In the genomic region with DNA sequence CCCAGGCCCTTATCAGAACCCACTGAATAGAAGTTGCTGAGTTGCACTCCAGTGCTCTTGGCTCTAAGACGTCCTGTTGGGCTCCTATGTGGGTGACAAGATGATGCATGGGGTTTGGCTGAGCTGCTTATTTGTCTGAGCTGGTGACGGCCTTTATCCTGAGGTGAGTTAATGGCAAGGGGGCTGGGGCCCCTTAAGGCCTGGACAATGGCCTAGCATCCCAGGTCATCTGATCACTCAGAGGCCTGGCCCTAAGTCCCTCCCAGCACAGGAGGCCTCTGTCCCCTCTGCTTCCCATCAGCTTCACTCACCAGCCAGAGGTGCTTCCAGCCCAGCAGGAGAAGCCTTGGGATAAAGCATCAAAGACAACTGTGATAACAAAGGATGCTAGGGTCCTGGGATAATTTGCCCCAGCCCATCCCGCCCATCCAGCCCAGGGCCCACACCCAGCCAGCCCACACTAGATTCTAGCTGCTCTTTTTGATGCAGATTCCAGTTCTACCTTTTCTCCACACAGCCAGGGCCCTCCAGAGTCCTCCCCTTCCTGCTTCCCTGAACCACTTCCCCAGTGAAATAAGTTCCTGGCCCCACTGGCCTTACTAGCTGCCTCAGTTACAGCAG, we compare ENCODE assay signal across 20 mouse cellular contexts.
DNase-seq lines count a peak whose midpoint lies in the region; ATAC-seq and TF ChIP-seq lines count a peak whose summit lies in the region.
"Had no signal": no experiment of that assay in that cellular context is flagged by ENCODE, and none has a peak within 500 bp of the region (broad histone marks: within the 10 kb centered on the region; RNA-seq: fewer than 3 reads in every experiment).

No protein-coding gene starts in this region.

- no peak overlapping the region for H3K4me3 ChIP-seq in hindbrain, embryonic 10.5 days
- H3K4me3 ChIP-seq in hindbrain, postnatal 0 days (ENCODE audit: low read length) = no peak overlapping the region
- no peak overlapping the region for H3K4me3 ChIP-seq in limb, embryonic 10.5 days
- no peak overlapping the region for H3K4me3 ChIP-seq in gastrocnemius, adult 2 months
- H3K4me3 ChIP-seq: forebrain, embryonic 13.5 days; hindbrain, embryonic 15.5 days; kidney, embryonic 15.5 days; lung, embryonic 15.5 days had no signal

- no peak for ATAC-seq in hindbrain, postnatal 0 days
- ATAC-seq: forebrain, embryonic 13.5 days; intestine, postnatal 0 days; midbrain, embryonic 16.5 days had no signal

- H3K36me3 ChIP-seq in hindbrain, embryonic 10.5 days = no peaks in the 10 kb centered on the region
- H3K36me3 ChIP-seq in hindbrain, postnatal 0 days (ENCODE audit: insufficient read depth, low read length) = no peaks in the 10 kb centered on the region
- H3K36me3 ChIP-seq in limb, embryonic 10.5 days = 0 out of 2 replicates have a peak, but pooled peaks cover 6% of the 10 kb centered on the region
- H3K36me3 ChIP-seq: hindbrain, embryonic 15.5 days; kidney, embryonic 15.5 days; lung, embryonic 15.5 days had no signal

- no peak overlapping the region for H3K9ac ChIP-seq in hindbrain, postnatal 0 days (replicated peaks; ENCODE audit: low read length)
- H3K9ac ChIP-seq: forebrain, embryonic 13.5 days; hindbrain, embryonic 15.5 days; kidney, embryonic 15.5 days; liver, embryonic 14.5 days; lung, embryonic 15.5 days had no signal

- DNase-seq in hindbrain, embryonic 10.5 days (ENCODE audit: low spot score) = peak; percentile 50
- no peak for DNase-seq in hindbrain, postnatal 0 days (ENCODE audit: low spot score)
- DNase-seq in ES-CJ7 (ENCODE audit: low read depth, low spot score) = peak; percentile 88
- DNase-seq in R1 (ENCODE audit: low read depth, low spot score) = peak; percentile 73
- no peak for DNase-seq in limb, embryonic 10.5 days (ENCODE audit: low spot score)
- no peak for DNase-seq in spleen, postnatal 36 days (ENCODE audit: low spot score in 2 of 2)
- no peak for DNase-seq in gastrocnemius, adult 2 months
- DNase-seq: cerebellum, adult 2 months; gastrocnemius, postnatal 25 days; heart, postnatal 14 days; kidney, postnatal 4 days; right cerebral cortex, adult 18-20 months; thymus, postnatal 14 days had no signal

- intact Hi-C loops in gastrocnemius, adult 2 months (cut with DNase I) = no loop called here

- WGBS in hindbrain, embryonic 10.5 days = 20% methylated on average over 3 of the region's 3 CpGs
- WGBS in hindbrain, postnatal 0 days = 55% methylated on average over 3 of the region's 3 CpGs
- WGBS in limb, embryonic 10.5 days = 21% methylated on average over 3 of the region's 3 CpGs

- peak overlapping the region; percentile 83 for H3K27ac ChIP-seq in hindbrain, embryonic 10.5 days
- H3K27ac ChIP-seq in hindbrain, postnatal 0 days = no peak overlapping the region
- H3K27ac ChIP-seq in limb, embryonic 10.5 days = peak overlapping the region; percentile 80
- H3K27ac ChIP-seq in gastrocnemius, adult 2 months = no peak overlapping the region
- H3K27ac ChIP-seq: forebrain, embryonic 13.5 days; hindbrain, embryonic 15.5 days; kidney, embryonic 15.5 days; liver, embryonic 14.5 days; lung, embryonic 15.5 days had no signal

- no peaks in the 10 kb centered on the region for H3K9me3 ChIP-seq in hindbrain, embryonic 10.5 days
- no peaks in the 10 kb centered on the region for H3K9me3 ChIP-seq in hindbrain, postnatal 0 days (ENCODE audit: low read length)
- no peaks in the 10 kb centered on the region for H3K9me3 ChIP-seq in limb, embryonic 10.5 days (replicated peaks)
- H3K9me3 ChIP-seq: forebrain, embryonic 13.5 days; hindbrain, embryonic 15.5 days; kidney, embryonic 15.5 days; lung, embryonic 15.5 days had no signal

- H3K4me2 ChIP-seq in hindbrain, postnatal 0 days (ENCODE audit: low read depth, low read length) = no peak overlapping the region
- H3K4me2 ChIP-seq: forebrain, embryonic 13.5 days; hindbrain, embryonic 15.5 days; kidney, embryonic 15.5 days; lung, embryonic 15.5 days had no signal

- no peak for TF ChIP-seq CTCF in hindbrain, postnatal 0 days (IDR thresholded peaks at IDR 0.05; ENCODE audit: low read depth)
- TF ChIP-seq CTCF in gastrocnemius, adult 2 months (IDR thresholded peaks at IDR 0.05) = no peak

- peaks cover 26% of the 10 kb centered on the region; the same call in 1 of the 2 replicates for H3K27me3 ChIP-seq in hindbrain, embryonic 10.5 days (ENCODE audit: insufficient read depth, poor library complexity, severe bottlenecking)
- H3K27me3 ChIP-seq in hindbrain, postnatal 0 days (ENCODE audit: insufficient read depth, low read length) = no peaks in the 10 kb centered on the region
- peaks cover 17% of the 10 kb centered on the region; the same call in 1 of the 2 replicates for H3K27me3 ChIP-seq in limb, embryonic 10.5 days (ENCODE audit: low read depth, poor library complexity, severe bottlenecking)
- H3K27me3 ChIP-seq: hindbrain, embryonic 15.5 days; kidney, embryonic 15.5 days; lung, embryonic 15.5 days had no signal

- H3K4me1 ChIP-seq in hindbrain, embryonic 10.5 days (replicated peaks) = peaks cover 95% of the 10 kb centered on the region
- peaks cover 14% of the 10 kb centered on the region; the same call in 1 of the 2 replicates for H3K4me1 ChIP-seq in hindbrain, postnatal 0 days (ENCODE audit: insufficient read depth, low read length)
- peaks cover 100% of the 10 kb centered on the region for H3K4me1 ChIP-seq in limb, embryonic 10.5 days

Comparison
In these comparisons a context has a peak if more than half of its experiments do, and no peak if none do; other contexts are left out.
1. DNase-seq: peak in hindbrain, embryonic 10.5 days (single experiment), ES-CJ7 (single experiment) and R1 (single experiment); none in hindbrain, postnatal 0 days (single experiment), limb, embryonic 10.5 days (single experiment), spleen, postnatal 36 days (0 of 2) and gastrocnemius, adult 2 months (single experiment).
2. H3K27ac ChIP-seq: peak in hindbrain, embryonic 10.5 days (single experiment) and limb, embryonic 10.5 days (single experiment); none in hindbrain, postnatal 0 days (single experiment) and gastrocnemius, adult 2 months (single experiment).